Mouse (Mus musculus) liver, postnatal 0 days (tissue): ENCODE measurements around the gene Evi2b.

Experiments
- CTCF ChIP-seq: sonication (generic); IDR thresholded peaks from 2 replicates; pipeline ENCODE4 v1.5.1; 2016; ENCODE audit warnings: antibody characterized with exemption, low read depth
- EP300 ChIP-seq: IDR thresholded peaks from 2 replicates; pipeline ENCODE4 v1.6.1; 2016; ENCODE audit warnings: antibody characterized with exemption, low read depth, mild to moderate bottlenecking

- TF ChIP-seq EP300 (no peak), CTCF (no peak)
Measured at GRCm38 (mm10) chr11:79483876-79484528, 39.6 kb downstream of the Evi2b start.
